Mouse (Mus musculus): Measurements from ENCODE around the gene Gm3448. TPM values are rescaled to one million over a fixed set of nuclear protein-coding genes. Genes with fewer than 3 reads are reported as not detected.
"Not testable (repeated sequence)": the region's sequence is repeated elsewhere in the genome, so short reads cannot be mapped to it uniquely, and the experiment has no call there.

Gene Gm3448
- total and polyA plus RNA-seq, 3 experiments, result 2.0 to 4.2 (median 3.8) TPM

DNA sequence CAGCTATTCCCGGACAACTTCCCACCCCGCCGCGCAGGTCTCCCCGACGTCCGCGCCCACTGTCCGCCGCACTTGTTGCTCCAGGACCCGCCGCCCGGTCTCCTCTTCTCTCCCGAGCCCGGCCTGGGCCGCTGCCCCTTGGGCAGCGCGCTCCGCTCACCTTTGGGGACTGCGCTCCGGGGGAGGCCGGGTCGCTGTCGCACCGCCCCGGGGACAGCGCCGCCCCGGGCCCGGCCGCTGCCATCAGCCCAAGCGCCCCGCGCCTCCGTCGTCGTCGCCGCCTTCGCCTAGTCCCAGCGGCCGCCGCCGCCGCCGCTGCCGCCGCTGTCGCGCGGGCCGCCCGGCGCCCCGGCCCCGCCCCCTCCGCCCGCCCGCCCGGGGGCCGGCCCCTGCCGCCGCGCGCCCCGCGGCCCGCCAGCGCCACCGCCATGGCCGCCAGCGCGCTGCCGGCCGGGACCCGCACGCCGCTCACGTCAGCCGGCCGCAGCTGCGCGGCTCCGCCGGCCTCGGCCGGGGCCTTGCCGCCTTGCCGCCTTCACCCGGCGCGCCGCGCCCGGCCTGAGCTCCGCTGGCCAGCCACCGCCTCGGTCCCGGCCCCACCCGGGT, 80.3 kb downstream of the Gm3448 start, which contains the start of gene Phf10:
Phf10 (minus strand) TSS at position 323 of the 606 bp plus-strand sequence.
- H3K9me3 ChIP-seq (replicated peaks; ENCODE audit: low read length); DNase-seq (ENCODE audit: extremely low read depth); H3K27me3 ChIP-seq (replicated peaks); H3K4me2 ChIP-seq (ENCODE audit: insufficient read depth, low read depth, poor library complexity, severe bottlenecking); in situ Hi-C loops (cut with MboI; ENCODE audit: low pct_ligation_motif_present, low pct_unique_long_range_greater_than_20kb, low sequenced_read_pairs); dilution Hi-C loops (cut with MboI; ENCODE audit: extremely low pct_ligation_motif_present, extremely low pct_unique_long_range_greater_than_20kb, low sequenced_read_pairs): not testable (repeated sequence)
- Histone ChIP-seq H3K79me2 (replicated peaks; ENCODE audit: control insufficient read depth, extremely low read depth, insufficient read depth, poor library complexity, severe bottlenecking) (peaks cover 39% of the 10 kb centered on the region), H3K4me1 (ENCODE audit: control insufficient read depth in 1 of 2, insufficient read depth in 2 of 2) (peaks cover 5 to 28% of the 10 kb centered on the region in 2 experiments), H3K27ac (ENCODE audit: insufficient read depth, low read depth) (peak within 1 kb of the TSS; percentile 72), H3K9ac (ENCODE audit: insufficient read depth, low read depth) (peak within 1 kb of the TSS; percentile 95), H3K36me3 (replicated peaks in 1 of 2; ENCODE audit: control insufficient read depth in 1 of 2, insufficient read depth in 1 of 2, low read length in 1 of 2) (peaks cover 17 to 27% of the 10 kb centered on the region in 2 experiments), H3K4me3 (replicated peaks in 1 of 3; ENCODE audit: low read depth in 2 of 3, low read length in 2 of 3, poor library complexity in 1 of 3) (peak within 1 kb of the TSS; percentile 94 to 100 (median 95))

- Histone ChIP-seq H3K27me3 (replicated peaks) (no peaks in the 10 kb centered on the region), H3K4me3 (replicated peaks in 1 of 3; ENCODE audit: low read depth in 2 of 3, low read length in 2 of 3, poor library complexity in 1 of 3) (peak overlapping the region; percentile 94 to 100 (median 95)), H3K79me2 (replicated peaks; ENCODE audit: control insufficient read depth, extremely low read depth, insufficient read depth, poor library complexity, severe bottlenecking) (peaks cover 42% of the 10 kb centered on the region), H3K4me1 (ENCODE audit: control insufficient read depth in 1 of 2, insufficient read depth in 2 of 2) (peaks cover 5 to 32% of the 10 kb centered on the region in 2 experiments), H3K27ac (ENCODE audit: insufficient read depth, low read depth) (peak overlapping the region; percentile 72), H3K36me3 (replicated peaks in 1 of 2; ENCODE audit: control insufficient read depth in 1 of 2, insufficient read depth in 1 of 2, low read length in 1 of 2) (peaks cover 17 to 31% of the 10 kb centered on the region in 2 experiments), H3K4me2 (ENCODE audit: insufficient read depth, low read depth, poor library complexity, severe bottlenecking) (no peak overlapping the region), H3K9me3 (replicated peaks; ENCODE audit: low read length) (no peaks in the 10 kb centered on the region), H3K9ac (ENCODE audit: insufficient read depth, low read depth) (peak overlapping the region; percentile 95)
- dilution Hi-C loops (cut with MboI; ENCODE audit: extremely low pct_ligation_motif_present, extremely low pct_unique_long_range_greater_than_20kb, low sequenced_read_pairs) (no loop called here), in situ Hi-C loops (cut with MboI; ENCODE audit: low pct_ligation_motif_present, low pct_unique_long_range_greater_than_20kb, low sequenced_read_pairs) (no loop called here)
- peak; percentile 83; the same call in 1 of the 2 replicates for TF ChIP-seq CHD1 (IDR thresholded peaks at IDR 0.05; ENCODE audit: low read depth, low read length)
- 0 out of 2 replicates have a peak, but pooled peaks have one; percentile 26 for TF ChIP-seq BHLHE40 (IDR thresholded peaks at IDR 0.05; ENCODE audit: low read depth, low read length)
- no peak for TF ChIP-seq USF2 (conservative IDR thresholded peaks at IDR 0.05; ENCODE audit: low read depth, low read length)
- no peak for TF ChIP-seq GABPA (IDR thresholded peaks at IDR 0.05; ENCODE audit: insufficient replicate concordance, low read depth, low read length)
- TF ChIP-seq MYC (IDR thresholded peaks at IDR 0.05; ENCODE audit: low read depth, low read length), result no peak
- no peak for TF ChIP-seq RCOR1 (conservative IDR thresholded peaks at IDR 0.05; ENCODE audit: low read depth, low read length)
- TF ChIP-seq JUN (IDR thresholded peaks at IDR 0.05; ENCODE audit: insufficient read depth, low read depth, low read length), result no peak
- TF ChIP-seq EP300 (IDR thresholded peaks at IDR 0.05; ENCODE audit: low read length), result no peak
- DNase-seq (ENCODE audit: extremely low read depth), result no peak
Observed at GRCm38 (mm10) chr17:14960520-14960919, 80.8 kb downstream of the Gm3448 start.

DNA sequence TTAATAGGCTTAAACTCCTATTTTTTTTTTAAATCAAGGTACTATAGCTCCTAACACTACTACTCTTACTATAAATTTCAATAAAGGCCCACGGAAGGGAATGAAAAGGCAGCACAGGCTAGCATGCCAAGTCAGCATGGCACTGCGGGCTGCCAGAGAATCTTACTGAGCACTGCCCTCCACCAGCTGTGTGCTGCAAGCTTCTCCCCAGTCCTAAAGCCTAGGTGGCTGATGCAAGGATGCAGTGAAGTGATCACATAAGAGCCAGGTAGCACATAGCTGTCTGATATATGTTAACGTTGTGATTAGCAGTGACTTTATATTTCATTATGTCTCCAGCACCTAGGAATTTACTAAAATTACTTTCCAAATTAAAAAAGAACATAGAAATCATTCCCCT, 81.4 kb downstream of the Gm3448 start:
- DNase-seq (ENCODE audit: extremely low read depth), result peak; percentile 80
- Histone ChIP-seq H3K4me2 (ENCODE audit: insufficient read depth, low read depth, poor library complexity, severe bottlenecking) (peak overlapping the region; percentile 12), H3K27ac (ENCODE audit: insufficient read depth, low read depth) (no peak overlapping the region), H3K36me3 (replicated peaks in 1 of 2; ENCODE audit: control insufficient read depth in 1 of 2, insufficient read depth in 1 of 2, low read length in 1 of 2) (peaks cover 17 to 34% of the 10 kb centered on the region in 2 experiments), H3K4me1 (ENCODE audit: control insufficient read depth in 1 of 2, insufficient read depth in 2 of 2) (peaks cover 5 to 35% of the 10 kb centered on the region in 2 experiments), H3K4me3 (replicated peaks in 1 of 3; ENCODE audit: low read depth in 2 of 3, low read length in 2 of 3, poor library complexity in 1 of 3) (peak overlapping the region; percentile 71 to 95 (median 94)), H3K9ac (ENCODE audit: insufficient read depth, low read depth) (peak overlapping the region; percentile 95), H3K79me2 (replicated peaks; ENCODE audit: control insufficient read depth, extremely low read depth, insufficient read depth, poor library complexity, severe bottlenecking) (peaks cover 42% of the 10 kb centered on the region), H3K27me3 (replicated peaks) (no peaks in the 10 kb centered on the region), H3K9me3 (replicated peaks; ENCODE audit: low read length) (no peaks in the 10 kb centered on the region)
- in situ Hi-C loops (cut with MboI; ENCODE audit: low pct_ligation_motif_present, low pct_unique_long_range_greater_than_20kb, low sequenced_read_pairs) (no loop called here), dilution Hi-C loops (cut with MboI; ENCODE audit: extremely low pct_ligation_motif_present, extremely low pct_unique_long_range_greater_than_20kb, low sequenced_read_pairs) (no loop called here)
- no peak for TF ChIP-seq EP300 (IDR thresholded peaks at IDR 0.05; ENCODE audit: low read length)
- no peak for TF ChIP-seq ELF1 (IDR thresholded peaks at IDR 0.05; ENCODE audit: low read depth, low read length)
- TF ChIP-seq GABPA (IDR thresholded peaks at IDR 0.05; ENCODE audit: insufficient replicate concordance, low read depth, low read length), result no peak
- 0 out of 2 replicates have a peak, but pooled peaks have one; percentile 45 for TF ChIP-seq TBP (conservative IDR thresholded peaks at IDR 0.05; ENCODE audit: low read depth, low read length)
- TF ChIP-seq UBTF (IDR thresholded peaks at IDR 0.05; ENCODE audit: low read depth, low read length), result no peak
- TF ChIP-seq KAT2A (IDR thresholded peaks at IDR 0.05; ENCODE audit: insufficient replicate concordance, low read length), result 0 out of 2 replicates have a peak, but pooled peaks have one; percentile 36
- TF ChIP-seq HCFC1 (IDR thresholded peaks at IDR 0.05; ENCODE audit: low read depth, low read length), result no peak
- peak; percentile 96 for TF ChIP-seq CHD1 (IDR thresholded peaks at IDR 0.05; ENCODE audit: low read depth, low read length)
- no peak for TF ChIP-seq E2F4 (IDR thresholded peaks at IDR 0.05; ENCODE audit: insufficient replicate concordance, low read depth, low read length)
- peak; percentile 32; the same call in 1 of the 2 replicates for TF ChIP-seq MAFK (IDR thresholded peaks at IDR 0.05; ENCODE audit: insufficient replicate concordance, low read length)
- peak; percentile 47; the same call in 1 of the 2 replicates for TF ChIP-seq TCF12 (IDR thresholded peaks at IDR 0.05; ENCODE audit: low read depth, low read length)
- peak; percentile 62 for TF ChIP-seq POLR2A (IDR thresholded peaks at IDR 0.05; ENCODE audit: low read depth, low read length)
- TF ChIP-seq ZMIZ1 (IDR thresholded peaks at IDR 0.05; ENCODE audit: low read depth, low read length), result 0 out of 2 replicates have a peak, but pooled peaks have one; percentile 53
- TF ChIP-seq NELFE (IDR thresholded peaks at IDR 0.05; ENCODE audit: low read depth, low read length), result no peak
- no peak for TF ChIP-seq NRF1 (IDR thresholded peaks at IDR 0.05; ENCODE audit: low read depth, low read length)
- TF ChIP-seq RCOR1 (conservative IDR thresholded peaks at IDR 0.05; ENCODE audit: low read depth, low read length), result no peak
- no peak for TF ChIP-seq MAZ (IDR thresholded peaks at IDR 0.05; ENCODE audit: low read depth, low read length)
- no peak for TF ChIP-seq ZKSCAN1 (IDR thresholded peaks at IDR 0.05; ENCODE audit: borderline replicate concordance, low read depth, low read length)
- TF ChIP-seq MYC (IDR thresholded peaks at IDR 0.05; ENCODE audit: low read depth, low read length), result peak; percentile 50; the same call in 1 of the 2 replicates
